Mouse (Mus musculus): Measurements from ENCODE around the gene Wnt10b.

Wnt10b gene

DNA sequence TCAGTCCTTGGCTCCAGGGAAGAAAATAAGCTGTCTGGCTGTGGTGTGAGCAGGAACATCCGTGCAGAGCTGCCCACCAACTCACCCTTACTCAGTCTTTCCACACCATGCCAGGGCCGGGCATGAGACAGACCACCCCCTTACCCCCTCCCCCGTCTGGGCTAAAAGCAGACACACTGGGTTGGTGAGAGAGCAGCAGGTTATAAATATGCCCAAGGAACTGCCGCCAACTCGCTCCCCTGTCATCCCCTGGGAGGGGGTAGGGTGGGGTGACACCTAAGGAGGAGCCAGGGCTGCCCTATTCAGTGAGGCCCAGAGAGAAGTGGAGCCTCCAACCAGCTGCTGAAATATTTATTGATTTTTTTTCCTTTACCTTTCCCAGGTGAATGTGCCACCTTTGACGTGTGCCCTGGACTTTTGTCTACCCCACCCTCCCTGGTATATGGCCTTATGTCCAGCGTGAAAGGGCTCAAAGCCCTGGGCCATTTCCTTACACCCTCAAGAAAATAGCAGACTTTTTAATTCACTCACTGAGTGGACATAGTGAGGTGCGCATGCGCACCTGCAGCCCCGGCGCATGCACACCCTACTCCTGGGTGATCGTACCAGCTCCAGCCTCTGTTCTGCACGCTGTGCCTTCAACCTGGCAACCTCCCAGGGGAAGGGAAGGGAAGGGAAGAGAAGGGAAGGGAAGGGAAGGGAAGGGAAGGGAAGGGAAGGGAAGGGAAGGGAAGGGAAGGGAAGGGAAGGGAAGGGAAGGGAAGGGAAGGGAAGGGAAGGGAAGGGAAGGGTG lies 19.0 kb upstream of the Wnt10b start:
- no peak for DNase-seq (ENCODE audit: low read depth, low spot score)

DNA sequence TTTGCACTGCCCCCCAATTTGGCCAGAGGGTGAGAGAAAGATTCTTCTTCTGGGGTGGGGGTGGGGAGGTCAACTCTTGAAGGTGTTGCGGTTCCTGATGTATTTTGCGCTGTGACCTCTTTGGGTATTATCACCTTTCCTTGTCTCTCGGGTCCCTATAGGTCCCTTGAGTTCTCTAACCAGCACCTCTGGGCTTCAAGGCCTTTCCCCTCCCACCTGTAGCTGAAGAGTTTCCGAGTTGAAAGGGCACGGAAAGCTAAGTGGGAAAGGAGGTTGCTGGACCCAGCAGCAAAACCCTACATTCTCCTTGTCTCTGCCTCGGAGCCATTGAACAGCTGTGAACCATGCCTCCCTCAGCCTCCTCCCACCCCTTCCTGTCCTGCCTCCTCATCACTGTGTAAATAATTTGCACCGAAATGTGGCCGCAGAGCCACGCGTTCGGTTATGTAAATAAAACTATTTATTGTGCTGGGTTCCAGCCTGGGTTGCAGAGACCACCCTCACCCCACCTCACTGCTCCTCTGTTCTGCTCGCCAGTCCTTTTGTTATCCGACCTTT lies 15.3 kb upstream of the Wnt10b start:
- DNase-seq (ENCODE audit: low read depth, low spot score) = no peak

DNA sequence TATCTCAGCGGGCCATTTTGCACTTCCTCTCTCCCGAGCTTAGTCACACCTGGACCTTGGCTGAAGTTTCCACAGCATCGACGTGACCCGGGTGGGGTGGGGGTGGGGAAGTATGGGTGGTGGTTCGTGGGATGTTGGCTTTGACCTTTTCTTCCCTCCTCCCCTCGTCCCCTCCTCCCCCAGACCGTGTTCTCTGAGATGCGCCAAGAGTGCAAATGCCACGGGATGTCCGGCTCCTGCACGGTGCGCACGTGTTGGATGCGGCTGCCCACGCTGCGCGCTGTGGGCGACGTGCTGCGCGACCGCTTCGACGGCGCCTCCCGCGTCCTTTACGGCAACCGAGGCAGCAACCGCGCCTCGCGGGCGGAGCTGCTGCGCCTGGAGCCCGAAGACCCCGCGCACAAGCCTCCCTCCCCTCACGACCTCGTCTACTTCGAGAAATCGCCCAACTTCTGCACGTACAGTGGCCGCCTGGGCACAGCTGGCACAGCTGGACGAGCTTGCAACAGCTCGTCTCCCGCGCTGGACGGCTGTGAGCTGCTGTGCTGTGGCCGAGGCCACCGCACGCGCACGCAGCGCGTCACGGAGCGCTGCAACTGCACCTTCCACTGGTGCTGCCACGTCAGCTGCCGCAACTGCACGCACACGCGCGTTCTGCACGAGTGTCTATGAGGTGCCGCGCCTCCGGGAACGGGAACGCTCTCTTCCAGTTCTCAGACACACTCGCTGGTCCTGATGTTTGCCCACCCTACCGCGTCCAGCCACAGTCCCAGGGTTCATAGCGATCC lies 14.5 kb upstream of the Wnt10b start:
- no peak for DNase-seq (ENCODE audit: low read depth, low spot score)

DNA sequence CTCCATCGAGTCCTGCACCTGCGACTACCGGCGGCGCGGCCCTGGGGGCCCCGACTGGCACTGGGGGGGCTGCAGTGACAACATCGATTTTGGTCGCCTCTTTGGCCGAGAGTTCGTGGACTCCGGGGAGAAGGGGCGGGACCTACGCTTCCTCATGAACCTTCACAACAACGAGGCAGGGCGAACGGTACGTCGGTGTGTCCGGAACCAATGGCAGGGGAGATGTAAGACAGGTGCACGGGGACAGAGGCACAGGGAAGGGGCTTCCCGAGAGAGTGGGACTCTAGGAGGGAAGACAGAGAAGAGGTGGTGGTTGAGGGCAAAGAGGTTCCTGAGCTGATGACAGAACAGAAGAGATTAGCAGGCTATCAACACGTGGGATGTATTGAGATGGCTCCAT lies 13.8 kb upstream of the Wnt10b start:
- no peak for DNase-seq (ENCODE audit: low read depth, low spot score)

DNA sequence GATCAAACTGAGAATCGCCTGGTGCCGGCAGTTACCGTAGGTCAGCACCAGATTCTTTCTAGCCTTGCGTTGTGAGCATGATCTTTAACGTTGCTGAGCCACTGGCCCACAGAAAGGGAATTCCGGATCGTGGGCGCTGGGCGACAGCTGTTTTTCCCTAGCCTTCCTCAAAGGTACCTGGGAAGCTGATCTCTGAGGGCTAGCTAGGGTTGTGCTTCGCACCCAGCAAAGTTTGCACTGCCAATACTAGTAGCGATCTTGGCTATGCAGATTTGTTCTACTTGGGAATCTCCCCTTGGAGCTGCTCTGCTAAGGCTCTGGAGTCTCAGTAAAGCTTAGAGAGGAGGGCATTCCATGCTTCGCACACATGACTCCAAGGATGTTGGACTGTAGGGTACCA lies 13.3 kb upstream of the Wnt10b start:
- DNase-seq (ENCODE audit: low read depth, low spot score) = no peak

DNA sequence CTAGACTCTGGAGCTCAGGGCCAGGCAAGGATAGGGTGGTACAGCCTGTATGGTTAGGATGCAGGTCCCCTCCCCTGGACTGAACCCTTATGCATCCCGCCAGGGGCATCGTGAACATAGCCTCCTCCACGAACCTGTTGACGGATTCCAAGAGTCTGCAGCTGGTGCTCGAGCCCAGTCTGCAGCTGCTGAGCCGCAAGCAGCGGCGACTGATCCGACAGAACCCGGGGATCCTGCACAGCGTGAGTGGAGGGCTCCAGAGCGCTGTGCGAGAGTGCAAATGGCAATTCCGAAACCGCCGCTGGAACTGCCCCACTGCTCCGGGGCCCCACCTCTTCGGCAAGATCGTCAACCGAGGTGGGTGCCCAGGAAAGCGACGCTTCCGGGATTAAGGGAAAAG lies 12.8 kb upstream of the Wnt10b start:
- no peak for DNase-seq (ENCODE audit: low read depth, low spot score)

DNA sequence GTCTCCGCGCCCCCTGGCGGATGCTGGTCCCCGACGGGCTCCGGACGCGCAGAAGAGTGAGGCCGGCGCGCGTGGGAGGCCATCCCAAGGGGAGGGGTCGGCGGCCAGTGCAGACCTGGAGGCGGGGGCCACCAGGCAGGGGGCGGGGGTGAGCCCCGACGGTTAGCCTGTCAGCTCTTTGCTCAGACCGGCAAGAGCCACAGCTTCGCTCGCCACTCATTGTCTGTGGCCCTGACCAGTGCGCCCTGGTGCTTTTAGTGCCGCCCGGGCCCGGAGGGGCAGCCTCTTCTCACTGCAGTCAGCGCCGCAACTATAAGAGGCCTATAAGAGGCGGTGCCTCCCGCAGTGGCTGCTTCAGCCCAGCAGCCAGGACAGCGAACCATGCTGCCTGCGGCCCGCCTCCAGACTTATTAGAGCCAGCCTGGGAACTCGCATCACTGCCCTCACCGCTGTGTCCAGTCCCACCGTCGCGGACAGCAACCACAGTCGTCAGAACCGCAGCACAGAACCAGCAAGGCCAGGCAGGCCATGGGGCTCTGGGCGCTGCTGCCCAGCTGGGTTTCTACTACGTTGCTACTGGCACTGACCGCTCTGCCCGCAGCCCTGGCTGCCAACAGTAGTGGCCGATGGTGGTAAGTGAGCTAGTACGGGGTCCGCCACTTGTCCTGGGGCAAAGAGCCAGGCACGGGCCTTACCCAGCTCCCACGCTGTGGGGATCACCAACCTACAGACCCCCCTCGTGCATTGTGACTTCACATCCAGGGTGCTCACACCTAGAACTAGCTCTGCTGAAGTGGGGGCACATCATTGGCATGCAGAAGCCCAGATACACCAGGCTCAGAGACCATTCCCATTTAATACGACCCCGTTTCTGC lies 11.9 kb upstream of the Wnt10b start, which contains the start of gene Wnt1:
Gene Wnt1 (plus strand): TSS at position 197 of the 875 bp plus-strand sequence.
- no peak for DNase-seq (ENCODE audit: low read depth, low spot score)

DNA sequence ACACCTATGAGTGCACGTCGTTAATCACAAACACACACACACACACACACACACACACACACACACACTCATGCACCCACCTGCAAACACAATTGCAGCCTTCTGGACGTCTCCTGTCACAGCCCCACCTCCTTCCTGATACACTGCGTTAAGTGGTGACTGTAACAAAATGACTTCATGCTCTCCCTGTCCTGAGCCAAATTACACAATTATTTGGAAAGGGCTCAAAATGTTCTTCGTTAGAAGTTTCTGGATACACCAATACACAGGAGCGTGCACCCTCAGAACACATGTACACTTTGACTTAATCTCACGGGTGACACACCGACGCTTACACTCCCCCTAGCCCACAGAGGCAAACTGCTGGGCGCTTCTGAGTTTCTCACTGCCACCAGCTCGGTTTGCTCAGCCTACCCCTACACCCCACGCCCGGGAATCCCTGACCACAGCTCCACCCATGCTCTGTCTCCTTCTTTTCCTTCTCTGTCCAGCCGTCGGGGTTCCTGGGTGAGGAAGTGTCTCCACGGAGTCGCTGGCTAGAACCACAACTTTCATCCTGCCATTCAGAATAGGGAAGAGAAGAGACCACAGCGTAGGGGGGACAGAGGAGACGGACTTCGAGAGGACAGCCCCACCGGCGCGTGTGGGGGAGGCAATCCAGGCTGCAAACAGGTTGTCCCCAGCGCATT lies 11.2 kb upstream of the Wnt10b start:
- no peak for DNase-seq (ENCODE audit: low read depth, low spot score)

DNA sequence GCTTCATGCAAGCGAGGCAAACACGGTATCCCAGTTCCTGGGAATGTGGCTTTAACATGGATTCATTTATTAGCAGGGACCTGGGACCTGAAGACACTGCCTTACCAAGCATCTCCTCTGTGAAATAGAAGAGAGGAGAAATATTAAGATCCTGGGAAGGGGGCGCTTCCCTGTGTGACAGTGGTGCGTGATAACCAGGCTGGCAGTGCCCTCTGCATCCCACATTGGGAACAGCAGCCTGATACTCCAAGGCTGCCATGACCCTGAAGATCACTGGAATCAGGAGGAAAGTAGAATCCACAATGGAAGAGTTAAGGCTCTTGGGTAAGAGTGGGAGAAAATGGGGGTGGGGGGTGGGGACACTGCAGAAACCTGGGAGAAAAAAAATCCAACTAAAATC lies 10.0 kb upstream of the Wnt10b start:
- no peak for DNase-seq (ENCODE audit: low read depth, low spot score)

DNA sequence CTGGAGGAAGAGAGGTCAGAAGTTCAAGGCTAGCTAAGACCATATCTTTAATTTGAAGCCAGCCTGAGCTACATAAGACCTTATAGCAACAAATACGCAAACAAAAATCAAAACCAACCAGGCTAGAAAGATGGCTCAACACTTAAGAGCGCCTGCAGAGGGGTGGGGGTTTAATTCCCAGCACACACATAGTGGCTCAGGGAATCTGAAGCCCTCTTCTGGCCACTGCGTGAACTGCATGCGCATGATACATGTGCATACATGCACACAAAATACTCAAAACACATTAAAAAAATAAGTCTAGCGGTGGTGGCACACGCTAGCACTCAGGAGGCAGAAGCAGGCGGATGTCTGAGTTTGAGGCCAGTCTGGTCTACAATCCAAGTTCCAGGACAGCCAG lies 7.8 kb upstream of the Wnt10b start:
- no peak for DNase-seq (ENCODE audit: low read depth, low spot score)

DNA sequence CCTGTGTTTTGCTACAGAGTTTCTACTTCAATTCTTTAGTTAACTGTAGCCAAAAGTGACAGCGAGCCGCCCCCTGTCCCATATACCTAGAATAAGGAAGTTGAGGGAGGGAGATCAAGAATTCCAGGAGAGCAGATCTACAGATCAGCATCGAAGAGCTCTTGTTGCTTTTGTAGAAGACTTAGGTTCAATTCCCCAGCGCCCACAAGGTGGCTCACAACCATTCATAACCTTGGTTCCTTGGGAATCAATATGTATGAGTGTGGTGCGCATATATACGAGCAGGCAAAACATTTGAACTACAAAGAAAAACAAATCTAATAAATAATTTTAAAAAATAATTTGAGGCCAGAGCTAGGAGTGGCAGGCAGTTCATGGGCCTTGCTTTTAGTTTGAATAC lies 3.2 kb upstream of the Wnt10b start:
- DNase-seq (ENCODE audit: low read depth, low spot score) = no peak

DNA sequence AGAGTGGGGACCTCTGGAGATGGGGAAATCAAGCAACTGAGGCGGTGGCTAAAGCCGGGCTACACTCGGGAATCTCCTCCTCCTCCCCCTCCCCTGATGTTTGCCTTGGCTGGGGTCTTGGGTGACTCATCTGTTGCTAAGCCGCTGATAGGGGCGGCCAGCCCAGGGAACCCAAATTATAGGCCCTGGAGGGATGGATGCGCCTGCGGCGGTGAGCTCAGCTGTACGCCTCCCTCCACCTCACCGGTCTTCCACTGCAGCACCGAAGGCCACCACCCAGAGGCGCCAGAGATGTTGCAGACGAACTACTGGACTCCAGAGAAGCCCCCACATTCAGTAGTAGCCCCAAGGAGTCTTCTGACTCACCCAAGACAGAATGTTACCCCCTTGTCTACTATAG lies 2.6 kb upstream of the Wnt10b start:
- DNase-seq (ENCODE audit: low read depth, low spot score) = no peak

DNA sequence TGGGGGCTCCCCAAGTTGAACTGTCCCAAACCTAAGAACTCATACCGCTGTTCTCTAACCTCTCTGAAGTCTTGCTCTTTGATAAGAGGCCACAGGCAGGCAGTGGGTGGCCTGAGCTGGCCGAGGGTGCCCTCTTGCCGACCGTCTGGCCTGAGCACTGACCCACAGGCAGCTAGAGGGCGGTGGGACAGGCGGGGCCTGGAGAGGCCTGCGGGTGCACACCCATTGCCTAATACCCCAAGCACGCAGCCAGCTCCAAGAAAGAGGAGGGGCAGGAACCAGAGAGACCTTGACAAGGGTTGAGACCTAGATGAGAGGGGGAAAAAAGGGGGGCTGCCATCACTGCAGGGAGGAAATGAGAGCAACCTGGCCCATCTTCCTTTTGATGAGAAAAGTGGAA lies 2.1 kb upstream of the Wnt10b start:
- DNase-seq (ENCODE audit: low read depth, low spot score) = no peak

DNA sequence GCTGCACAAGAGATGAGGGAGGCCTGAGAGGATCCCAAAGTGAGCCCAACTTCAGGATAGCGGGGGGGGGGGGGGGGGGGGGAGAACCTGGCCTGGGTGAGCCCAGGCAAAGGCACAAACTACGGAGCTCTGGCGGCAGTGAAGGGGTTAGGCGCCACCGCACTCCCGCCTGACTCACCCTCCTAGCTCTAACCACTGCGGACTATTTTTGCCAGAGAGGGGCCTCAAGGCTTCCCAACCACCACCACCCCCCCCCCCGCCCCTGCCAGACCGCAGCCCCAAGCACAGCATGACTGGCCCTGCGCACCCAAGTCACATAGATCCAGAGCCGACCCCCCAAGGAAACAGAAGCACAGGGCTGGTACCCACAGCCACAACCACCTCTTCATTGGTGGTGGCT lies 856 bp upstream of the Wnt10b start:
- no peak for DNase-seq (ENCODE audit: low read depth, low spot score)

DNA sequence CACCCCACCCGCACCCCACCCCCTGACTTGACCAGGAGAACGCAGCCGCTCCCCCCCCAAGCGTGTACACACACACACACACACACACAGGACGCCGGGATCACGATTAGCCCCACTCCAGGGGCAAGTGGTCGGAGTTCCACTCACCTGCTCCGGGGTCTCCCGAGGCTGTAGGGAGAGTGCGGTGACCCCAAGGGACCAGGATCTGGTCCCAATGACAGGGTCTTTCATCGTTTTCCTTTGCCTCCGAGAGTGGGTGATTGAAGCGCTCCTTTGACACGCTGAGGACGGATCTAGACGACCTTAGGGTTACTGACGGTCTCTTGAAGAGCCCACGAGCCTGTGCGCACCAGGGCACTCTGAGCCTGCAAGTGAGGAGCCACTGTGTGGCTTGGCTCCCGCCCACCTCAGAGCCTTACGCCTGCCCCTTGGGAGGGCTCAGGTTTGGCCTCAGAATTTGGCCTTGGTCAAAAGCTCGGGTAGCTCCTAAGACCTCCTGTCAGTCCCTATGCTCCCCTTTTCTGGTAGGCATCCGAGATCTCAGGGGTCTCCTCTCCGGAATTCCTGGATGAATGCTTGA lies 331 bp upstream of the Wnt10b start:
- no peak for DNase-seq (ENCODE audit: low read depth, low spot score)

DNA sequence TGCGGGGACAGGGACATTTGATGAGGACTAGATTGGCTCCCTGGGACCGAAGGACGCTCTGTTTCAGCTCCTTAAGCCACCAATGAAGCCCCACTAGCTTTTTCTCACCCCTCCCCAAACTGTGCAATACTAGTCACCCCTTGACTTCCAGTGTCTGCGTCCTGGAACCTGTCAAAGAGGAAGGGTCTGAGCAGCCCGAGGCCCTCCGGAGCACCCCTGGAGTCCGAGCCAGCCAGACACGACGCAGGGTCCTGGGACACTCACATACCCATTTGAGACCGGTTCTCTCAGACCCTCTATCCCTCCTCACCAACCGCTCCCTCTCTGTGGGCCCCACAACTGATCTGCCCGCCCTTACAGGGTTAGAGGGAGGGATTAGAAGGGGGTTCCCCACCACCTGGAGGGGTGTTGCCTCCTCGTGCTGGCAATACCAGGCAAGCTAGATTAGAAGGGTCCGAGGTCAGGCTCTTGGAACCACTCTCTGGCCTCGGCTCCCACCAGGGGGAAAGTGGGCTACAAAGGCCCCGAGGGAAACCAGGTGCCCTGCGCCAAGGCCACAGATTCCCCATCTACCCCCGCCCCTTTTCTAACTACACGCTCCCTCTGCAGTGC lies 839 bp downstream of the Wnt10b start:
- DNase-seq (ENCODE audit: low read depth, low spot score) = no peak

DNA sequence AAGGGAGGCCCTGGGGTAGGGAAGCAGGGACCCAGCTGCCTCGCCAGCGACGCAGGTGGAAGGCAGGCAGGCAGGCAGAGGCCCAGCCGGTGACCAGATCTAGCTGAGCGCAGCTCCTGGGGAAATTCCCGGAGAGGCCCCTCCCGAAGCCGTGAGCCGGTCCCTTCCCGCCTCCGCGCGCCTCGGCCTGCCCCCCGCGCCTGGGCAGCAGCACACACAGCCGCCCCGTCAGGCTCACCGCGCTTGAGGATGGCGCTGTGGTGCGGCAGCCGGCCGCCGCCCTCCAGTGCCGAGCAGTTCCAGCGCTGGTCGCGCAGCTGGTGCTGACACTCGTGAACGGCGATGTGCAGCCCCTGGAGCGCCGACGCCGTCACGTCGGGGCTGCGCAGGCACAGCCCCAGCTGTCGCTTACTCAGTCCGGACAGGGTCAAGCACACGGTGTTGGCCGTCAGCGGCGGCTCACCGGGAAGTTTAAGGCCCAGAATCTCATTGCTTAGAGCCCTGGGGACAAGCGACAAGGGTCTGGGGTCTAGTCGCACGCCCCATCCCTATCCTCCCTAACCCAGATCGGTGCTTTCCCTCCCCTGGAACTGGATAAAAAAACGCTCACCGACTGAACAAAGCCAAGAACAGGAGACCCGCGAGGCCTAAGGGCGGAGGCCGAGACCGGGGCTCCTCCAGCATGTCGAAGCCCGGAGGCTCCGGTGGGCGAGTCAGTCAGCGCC lies 1.5 kb downstream of the Wnt10b start:
- DNase-seq (ENCODE audit: low read depth, low spot score) = no peak

DNA sequence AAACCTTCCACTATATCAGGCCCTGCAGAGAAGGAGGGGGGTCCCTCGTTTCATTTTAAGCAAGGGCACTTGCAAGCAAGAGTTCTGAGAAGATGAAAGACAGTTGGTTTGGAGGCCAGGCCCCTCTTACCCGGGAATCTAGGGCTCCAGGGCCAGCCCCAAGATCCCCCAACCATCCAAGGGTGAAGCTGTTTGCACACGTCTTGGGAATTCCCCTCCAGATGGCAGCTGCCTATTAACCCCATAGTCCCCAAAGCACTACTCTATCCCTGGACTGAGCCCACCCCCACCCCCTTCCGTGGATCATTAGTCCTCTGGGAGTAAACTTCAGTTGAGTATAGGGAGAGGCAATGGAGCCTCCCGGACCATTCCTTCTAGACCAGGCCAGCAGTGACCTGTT lies 2.4 kb downstream of the Wnt10b start:
- DNase-seq (ENCODE audit: low read depth, low spot score) = no peak

DNA sequence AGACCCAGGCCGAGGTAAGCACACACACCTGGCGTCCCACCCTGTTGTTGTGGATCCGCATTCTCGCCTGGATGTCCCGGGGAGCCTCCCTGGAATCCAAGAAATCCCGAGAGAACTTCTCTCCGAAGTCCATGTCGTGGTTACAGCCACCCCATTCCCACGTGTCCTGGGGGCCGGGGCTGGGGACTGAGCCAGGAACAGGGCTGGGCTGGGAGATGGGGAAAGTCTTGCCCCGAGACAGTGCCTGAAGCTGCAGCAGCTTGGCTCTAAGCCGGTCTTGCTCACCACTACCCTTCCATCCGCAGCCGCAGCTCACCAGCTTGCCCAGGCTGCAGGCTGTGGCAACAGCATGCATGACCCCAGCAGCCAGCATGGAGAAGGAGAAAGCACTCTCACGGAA lies 3.9 kb downstream of the Wnt10b start:
- no peak for DNase-seq (ENCODE audit: low read depth, low spot score)

Data from brain, embryonic 18.5 days (tissue).